Mouse (Mus musculus) CH12.LX (cell line): ENCODE data around the gene AC141477.1. TPM values are rescaled to one million over a fixed set of nuclear protein-coding genes. Genes with fewer than 3 reads are reported as not detected.

ENCODE experiments used
- DNase-seq: peaks from one replicate; pipeline ENCODE4 v3.0.0-alpha.2; 2013; ENCODE audit errors: extremely low read depth
- H3K27ac ChIP-seq: 2 replicates; pipeline ENCODE4 v1.5.1; 2012; ENCODE audit warnings: low read depth, mild to moderate bottlenecking, control low read depth, moderate library complexity; ENCODE audit not compliant: insufficient read depth
- H3K27me3 ChIP-seq: replicated peaks from 2 replicates; pipeline ENCODE3; 2012; ENCODE audit warnings: inconsistent platforms
- H3K36me3 ChIP-seq, 2 experiments: replicated peaks in 1 of 2; 2 replicates each; pipeline versions ENCODE3 to v1.6.1; 2012; ENCODE audit warnings: inconsistent platforms in 1 of 2, low read length in 1 of 2, mild to moderate bottlenecking in 1 of 2, mixed read lengths in 1 of 2, moderate library complexity in 1 of 2; ENCODE audit not compliant: control insufficient read depth in 1 of 2, insufficient read depth in 1 of 2
- H3K4me1 ChIP-seq, 2 experiments: 2 replicates each; pipeline ENCODE4 v1.6.1; 2012; ENCODE audit warnings: inconsistent platforms in 1 of 2, moderate library complexity in 1 of 2; ENCODE audit not compliant: insufficient read depth in 2 of 2, control insufficient read depth in 1 of 2
- H3K4me2 ChIP-seq: 2 replicates; pipeline ENCODE4 v1.6.1; 2012; ENCODE audit warnings: low read depth, mild to moderate bottlenecking, control low read depth; ENCODE audit not compliant: poor library complexity, insufficient read depth, severe bottlenecking
- H3K4me3 ChIP-seq, 3 experiments: fragments of 150-350 bp in 1 of 3; sonication (generic) in 1 of 3; replicated peaks in 1 of 3; 2 replicates each; pipeline versions ENCODE3 to v1.5.1; 2011 to 2012; ENCODE audit warnings: low read depth in 2 of 3, low read length in 2 of 3, mild to moderate bottlenecking in 2 of 3, moderate library complexity in 2 of 3, control low read depth in 1 of 3, improper control_type of control experiment in 1 of 3, inconsistent platforms in 1 of 3, mixed read lengths in 1 of 3; ENCODE audit not compliant: poor library complexity in 1 of 3
- H3K79me2 ChIP-seq: replicated peaks from 2 replicates; pipeline ENCODE4 v1.6.1; 2012; ENCODE audit warnings: mild to moderate bottlenecking, moderate library complexity; ENCODE audit not compliant: control insufficient read depth, poor library complexity, insufficient read depth, severe bottlenecking; ENCODE audit errors: extremely low read depth
- H3K9ac ChIP-seq: 2 replicates; pipeline ENCODE4 v1.6.1; 2012; ENCODE audit warnings: low read depth, mild to moderate bottlenecking, control low read depth, moderate library complexity; ENCODE audit not compliant: insufficient read depth
- H3K9me3 ChIP-seq: replicated peaks from 2 replicates; pipeline ENCODE3; 2012; ENCODE audit warnings: low read length, inconsistent platforms, mixed read lengths
- BHLHE40 ChIP-seq: IDR thresholded peaks from 2 replicates; pipeline ENCODE4 v1.6.1; 2011; ENCODE audit warnings: mild to moderate bottlenecking, low read depth, low read length, improper control_type of control experiment
- CHD2 ChIP-seq: IDR thresholded peaks from 2 replicates; pipeline ENCODE4 v1.6.1; 2011; ENCODE audit warnings: low read length, improper control_type of control experiment
- EP300 ChIP-seq: IDR thresholded peaks from 2 replicates; pipeline ENCODE4 v1.6.1; 2011; ENCODE audit warnings: low read length, improper control_type of control experiment
- ETS1 ChIP-seq: conservative IDR thresholded peaks from 2 replicates; pipeline ENCODE4 v1.6.1; 2012; ENCODE audit warnings: low read depth, mild to moderate bottlenecking, inconsistent platforms, low read length, improper control_type of control experiment, moderate library complexity
- IRF4 ChIP-seq: IDR thresholded peaks from 2 replicates; pipeline ENCODE4 v1.6.1; 2014; ENCODE audit warnings: low read depth, mild to moderate bottlenecking, inconsistent platforms, low read length, improper control_type of control experiment
- JUND ChIP-seq: conservative IDR thresholded peaks from 2 replicates; pipeline ENCODE4 v1.6.1; 2011; ENCODE audit warnings: low read depth, low read length, improper control_type of control experiment
- KAT2A ChIP-seq: IDR thresholded peaks from 2 replicates; pipeline ENCODE4 v1.6.1; 2012; ENCODE audit warnings: low read length, improper control_type of control experiment, inconsistent platforms; ENCODE audit not compliant: insufficient replicate concordance
- MAZ ChIP-seq: IDR thresholded peaks from 2 replicates; pipeline ENCODE4 v1.6.1; 2012; ENCODE audit warnings: low read depth, mild to moderate bottlenecking, inconsistent platforms, low read length, improper control_type of control experiment, moderate library complexity
- MXI1 ChIP-seq: IDR thresholded peaks from 2 replicates; pipeline ENCODE4 v1.6.1; 2011; ENCODE audit warnings: mild to moderate bottlenecking, low read depth, low read length, improper control_type of control experiment
- NELFE ChIP-seq: IDR thresholded peaks from 2 replicates; pipeline ENCODE4 v1.6.1; 2011; ENCODE audit warnings: low read depth, low read length, improper control_type of control experiment
- NRF1 ChIP-seq: IDR thresholded peaks from 2 replicates; pipeline ENCODE4 v1.6.1; 2014; ENCODE audit warnings: low read depth, mild to moderate bottlenecking, inconsistent platforms, low read length, improper control_type of control experiment, moderate library complexity
- PAX5 ChIP-seq: IDR thresholded peaks from 2 replicates; pipeline ENCODE4 v1.6.1; 2012; ENCODE audit warnings: low read length, inconsistent platforms, mixed read lengths
- POLR2A ChIP-seq: IDR thresholded peaks from 2 replicates; pipeline ENCODE4 v1.6.1; 2011; ENCODE audit warnings: low read depth, mild to moderate bottlenecking, improper control_type of control experiment, low read length
- POLR2AphosphoS2 ChIP-seq: IDR thresholded peaks from 2 replicates; pipeline ENCODE4 v1.6.1; 2011; ENCODE audit warnings: low read depth, low read length, improper control_type of control experiment
- RAD21 ChIP-seq: IDR thresholded peaks from 2 replicates; pipeline ENCODE4 v1.6.1; 2011; ENCODE audit warnings: low read depth, mild to moderate bottlenecking, low read length, improper control_type of control experiment, moderate library complexity
- TBP ChIP-seq: conservative IDR thresholded peaks from 2 replicates; pipeline ENCODE4 v1.6.1; 2011; ENCODE audit warnings: low read depth, low read length, improper control_type of control experiment
- UBTF ChIP-seq: IDR thresholded peaks from 2 replicates; pipeline ENCODE4 v1.6.1; 2012; ENCODE audit warnings: low read depth, mild to moderate bottlenecking, inconsistent platforms, low read length, improper control_type of control experiment, moderate library complexity
- USF1 ChIP-seq: IDR thresholded peaks from 2 replicates; pipeline ENCODE4 v1.6.1; 2014; ENCODE audit warnings: low read depth, mild to moderate bottlenecking, inconsistent platforms, low read length, improper control_type of control experiment
- USF2 ChIP-seq: conservative IDR thresholded peaks from 2 replicates; pipeline ENCODE4 v1.6.1; 2011; ENCODE audit warnings: low read depth, low read length, improper control_type of control experiment
- ZKSCAN1 ChIP-seq: IDR thresholded peaks from 2 replicates; pipeline ENCODE4 v1.6.1; 2012; ENCODE audit warnings: low read depth, inconsistent platforms, low read length, improper control_type of control experiment, borderline replicate concordance
- ZNF384 ChIP-seq: IDR thresholded peaks from 2 replicates; pipeline ENCODE4 v1.6.1; 2012; ENCODE audit warnings: low read depth, low read length, improper control_type of control experiment, inconsistent platforms
- dilution Hi-C: fragments of 300-500 bp; cut with MboI; formaldehyde crosslinking; loops from 2 replicates; pipeline ENCODE4 v1.14.3; 2020; ENCODE audit warnings: low sequenced_read_pairs; ENCODE audit not compliant: extremely low pct_unique_long_range_greater_than_20kb, extremely low pct_ligation_motif_present
- in situ Hi-C: fragments of 300-500 bp; cut with MboI; formaldehyde crosslinking; loops from 3 replicates; pipeline ENCODE4 v1.14.3; 2019; ENCODE audit warnings: low sequenced_read_pairs, low pct_ligation_motif_present, low pct_unique_long_range_greater_than_20kb, mixed read lengths
- polyA plus RNA-seq: library from polyadenylated mRNA; unstranded; fragments of >175 nt; gene quantifications from 2 replicates; pipeline ENCODE4 v1.2.1, GENCODE M21; 2012; ENCODE audit warnings: low read depth; ENCODE audit not compliant: insufficient read length
- total RNA-seq, 2 experiments: library from RNA; depleted of rRNA; stranded (reverse); fragments of 300-350 nt in 1 of 2; fragments of >200 nt in 1 of 2; gene quantifications; 2 replicates each; pipeline ENCODE4 v1.2.3; 2012 to 2014

Gene AC141477.1
- total and polyA plus RNA-seq, 3 experiments: not detected

DNA sequence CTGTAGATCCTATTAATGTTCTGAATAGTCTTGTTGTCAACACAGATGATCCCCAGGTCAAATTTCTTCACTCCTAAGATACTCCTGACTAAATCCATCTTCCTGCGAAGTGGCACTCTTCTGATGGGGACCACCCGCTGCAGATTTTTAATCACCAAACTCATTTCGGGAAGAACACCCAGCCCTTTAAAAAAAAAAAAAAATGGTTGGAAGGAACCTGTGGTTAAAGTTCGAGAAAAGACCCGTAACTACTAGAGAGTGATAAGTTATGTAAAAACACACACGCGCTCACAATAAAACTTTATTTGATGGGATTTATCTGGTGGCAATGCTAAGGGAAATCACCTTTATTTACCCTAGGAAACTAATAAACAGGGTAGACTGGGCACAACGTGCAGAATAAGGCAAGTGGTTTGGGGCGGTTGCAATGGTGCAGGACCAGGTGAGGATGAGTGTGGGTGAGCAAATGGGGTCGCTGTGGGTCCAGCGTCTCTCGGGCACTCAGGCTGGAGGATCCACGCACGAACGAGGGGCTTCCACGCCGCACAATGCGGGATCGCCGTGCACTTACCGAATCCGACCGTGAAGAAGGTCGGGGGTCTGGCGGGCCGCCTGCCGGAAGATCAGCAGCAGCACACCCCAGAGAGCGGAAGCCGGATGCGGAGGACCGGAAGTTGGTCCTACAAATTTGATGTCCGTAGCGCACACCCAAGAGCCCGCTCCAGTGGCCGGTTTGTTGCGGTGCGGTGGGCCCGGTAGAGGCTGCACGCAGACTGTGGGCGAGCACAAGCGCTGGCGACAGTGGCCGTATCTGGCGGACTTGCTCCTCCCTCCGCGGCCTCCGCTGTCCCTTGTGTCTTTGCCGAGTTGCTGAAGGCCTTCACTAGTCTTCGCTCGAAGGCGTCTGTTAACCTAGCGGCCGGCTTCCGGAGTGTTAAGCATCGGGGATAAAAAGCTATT is 28.2 kb upstream of the AC141477.1 start, which contains the start of the genes Mcm3ap and Ybey (continued):
- TF ChIP-seq USF2: no peak
- TF ChIP-seq, all 38 proteins: peak for 24

- TF ChIP-seq CHD2: no peak
- TF ChIP-seq IRF4: no peak
- TF ChIP-seq USF1: no peak
- no peak for TF ChIP-seq EP300
- TF ChIP-seq KAT2A: no peak
- no peak for TF ChIP-seq ZKSCAN1
- TF ChIP-seq UBTF: no peak
- TF ChIP-seq TBP: no peak
- TF ChIP-seq ZNF384: no peak
- no peak for TF ChIP-seq PAX5
- TF ChIP-seq USF2: no peak
- no peak for TF ChIP-seq NELFE
- no peak for TF ChIP-seq POLR2A
- TF ChIP-seq ETS1: no peak
- TF ChIP-seq MAZ: no peak
- TF ChIP-seq BHLHE40: no peak
- TF ChIP-seq NRF1: no peak
- H3K4me3 ChIP-seq: no peak overlapping the region
- H3K36me3 ChIP-seq: peaks cover 0 to 52% of the 10 kb centered on the region in 2 experiments
- H3K9ac ChIP-seq: no peak overlapping the region
- no peak for DNase-seq
- dilution Hi-C loops: no loop called here
- in situ Hi-C loops: loop anchor here (5.0 kb wide), 1 partner anchor 270 kb away; no protein-coding TSS in a partner anchor
- no peak overlapping the region for H3K4me2 ChIP-seq
- H3K79me2 ChIP-seq: no peaks in the 10 kb centered on the region
- no peak overlapping the region for H3K27ac ChIP-seq
- H3K27me3 ChIP-seq: no peaks in the 10 kb centered on the region
- peaks cover 14% of the 10 kb centered on the region for H3K9me3 ChIP-seq
- H3K4me1 ChIP-seq: peaks cover 0 to 4% of the 10 kb centered on the region in 2 experiments; a peak in 2 of 4 replicates
These were observed 22.5 kb upstream of the AC141477.1 start for GRCm38 (mm10) chr10:76462721-76463120.

DNA sequence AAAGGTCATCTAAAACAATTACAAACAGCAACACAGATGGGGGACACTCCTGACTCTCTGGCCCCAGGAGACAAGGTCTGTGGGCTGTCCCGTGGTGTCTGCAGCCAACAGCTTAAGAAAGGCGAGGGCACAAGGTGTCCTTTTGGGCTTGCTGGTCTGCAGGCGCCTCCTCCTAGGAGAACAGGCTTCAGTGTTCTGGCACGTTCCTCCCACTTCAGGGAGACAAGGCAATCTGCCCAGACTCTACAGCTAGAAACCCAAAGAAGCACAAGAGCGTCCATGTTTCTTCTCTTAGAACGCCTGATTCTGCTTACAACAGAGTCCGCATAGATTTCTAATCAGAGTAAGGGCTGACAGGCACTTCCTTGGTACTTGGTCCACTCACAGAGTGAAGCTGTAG is 22.1 kb upstream of the AC141477.1 start:
- no peak overlapping the region for H3K4me3 ChIP-seq
- H3K79me2 ChIP-seq: no peaks in the 10 kb centered on the region
- no peaks in the 10 kb centered on the region for H3K27me3 ChIP-seq
- dilution Hi-C loops: no loop called here
- peaks cover 0 to 52% of the 10 kb centered on the region in 2 experiments for H3K36me3 ChIP-seq
- no peak overlapping the region for H3K9ac ChIP-seq
- H3K27ac ChIP-seq: no peak overlapping the region
- H3K9me3 ChIP-seq: peaks cover 14% of the 10 kb centered on the region
- no peak for TF ChIP-seq JUND
- no peak for TF ChIP-seq IRF4
- no peak for TF ChIP-seq RAD21
- no peak for TF ChIP-seq USF1
- no peak for TF ChIP-seq MXI1
- no peak for TF ChIP-seq POLR2AphosphoS2
- peaks cover 0 to under 1% of the 10 kb centered on the region in 2 experiments; a peak in 1 of 4 replicates for H3K4me1 ChIP-seq
- H3K4me2 ChIP-seq: no peak overlapping the region
- no peak for DNase-seq
- in situ Hi-C loops: loop anchor here (5.0 kb wide), 1 partner anchor 270 kb away; no protein-coding TSS in a partner anchor
